Mouse (Mus musculus) right cerebral cortex, postnatal 4 days (tissue): ENCODE results near the gene Anp32e.
A peak's percentile ranks its signal among the peaks of the same experiment; 100 is the strongest.
"Not testable (repeated sequence)": the region's sequence is repeated elsewhere in the genome, so short reads cannot be mapped to it uniquely, and the experiment has no call there.

Experiments
- DNase-seq: peaks from one replicate; pipeline ENCODE4 v3.0.0-alpha.2; 2022

Gene Anp32e

DNA sequence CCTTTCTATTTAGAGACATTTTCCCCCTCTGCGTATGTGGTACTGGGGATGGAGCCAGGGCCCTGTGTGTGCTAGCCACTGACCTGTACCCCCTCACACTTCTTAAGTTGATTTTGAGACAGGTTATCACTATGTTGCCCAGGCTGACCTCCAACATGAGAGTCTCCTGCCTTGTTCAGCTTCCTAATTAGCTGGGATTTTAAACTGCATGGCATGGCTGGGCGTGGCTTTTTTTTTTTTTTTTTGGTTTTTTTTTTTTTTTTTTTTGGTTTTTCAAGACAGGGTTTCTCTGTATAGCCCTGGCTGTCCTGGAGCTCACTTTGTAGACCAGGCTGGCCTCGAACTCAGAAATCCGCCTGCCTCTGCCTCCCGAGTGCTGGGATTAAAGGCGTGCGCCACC is 48.5 kb downstream of the Anp32e start:
- not testable (repeated sequence) for DNase-seq

DNA sequence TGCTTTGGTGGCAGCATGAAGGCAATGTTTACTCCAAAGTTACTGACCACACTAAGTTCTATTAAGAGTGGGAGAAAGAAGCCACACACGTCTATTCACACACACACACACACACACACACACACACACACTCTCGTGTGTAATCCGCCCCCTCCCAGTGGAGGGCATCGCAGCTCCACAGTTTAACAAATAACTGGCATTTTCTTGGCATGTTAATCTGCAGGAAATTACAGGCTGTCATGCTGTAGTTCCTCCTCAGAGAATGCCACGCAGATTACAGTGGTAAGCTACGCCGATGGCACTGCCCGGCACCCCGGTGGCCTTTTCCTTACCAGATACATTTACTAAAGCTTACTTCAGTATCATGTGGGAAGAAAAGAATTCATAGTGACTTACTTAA is 49.2 kb downstream of the Anp32e start:
- DNase-seq: no peak

DNA sequence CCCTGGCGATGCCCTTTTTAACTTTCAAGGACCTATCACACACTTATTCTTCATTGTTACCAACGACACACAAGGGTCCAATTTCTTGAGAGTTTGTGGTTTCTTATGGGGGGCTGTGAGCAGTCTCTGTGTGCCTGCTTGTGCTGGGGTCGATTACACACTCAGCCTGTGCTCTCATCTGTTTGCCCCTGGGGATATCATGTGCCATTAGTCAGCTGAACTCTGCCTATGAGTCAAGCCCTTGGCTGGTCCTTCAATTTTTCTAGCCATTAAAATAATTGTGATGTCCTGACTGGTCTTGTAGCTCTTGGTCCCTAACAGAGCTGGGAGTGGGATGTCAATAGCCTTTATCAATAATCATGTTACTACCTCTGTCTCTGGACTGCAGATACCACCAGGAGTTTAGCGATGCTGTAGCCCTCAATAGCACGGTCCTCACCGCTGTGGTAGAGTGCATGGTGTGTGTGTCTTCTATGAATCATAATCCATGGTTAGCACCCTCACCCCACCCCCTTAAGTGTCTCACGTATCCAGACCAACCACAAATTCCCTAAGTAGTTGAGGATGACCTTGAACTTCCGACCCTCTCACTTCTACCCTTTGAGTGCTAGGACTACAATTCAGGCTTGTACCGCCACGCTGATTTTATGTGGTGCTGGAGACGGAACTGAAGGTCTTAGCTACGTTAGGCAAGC is 51.4 kb downstream of the Anp32e start:
- no peak for DNase-seq

DNA sequence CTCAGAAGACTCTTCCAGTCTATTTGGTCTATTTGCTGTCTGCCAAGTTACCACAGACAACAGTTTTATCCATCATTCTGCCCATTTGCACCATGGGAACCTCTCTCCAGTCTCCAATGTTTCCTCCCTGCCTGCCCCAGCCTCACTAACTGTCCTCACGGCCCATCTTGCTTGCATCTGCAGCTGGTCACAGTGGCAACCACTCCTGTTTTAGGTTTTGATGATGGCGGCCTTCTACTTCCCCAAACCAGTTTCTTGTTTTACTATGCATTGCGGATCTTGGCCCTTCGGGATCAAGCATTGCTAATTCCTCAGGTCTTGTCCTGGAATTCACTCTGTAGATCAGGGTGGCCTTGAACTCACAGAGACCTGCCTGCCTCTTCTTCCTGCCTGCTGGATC is 53.1 kb downstream of the Anp32e start:
- DNase-seq: no peak

DNA sequence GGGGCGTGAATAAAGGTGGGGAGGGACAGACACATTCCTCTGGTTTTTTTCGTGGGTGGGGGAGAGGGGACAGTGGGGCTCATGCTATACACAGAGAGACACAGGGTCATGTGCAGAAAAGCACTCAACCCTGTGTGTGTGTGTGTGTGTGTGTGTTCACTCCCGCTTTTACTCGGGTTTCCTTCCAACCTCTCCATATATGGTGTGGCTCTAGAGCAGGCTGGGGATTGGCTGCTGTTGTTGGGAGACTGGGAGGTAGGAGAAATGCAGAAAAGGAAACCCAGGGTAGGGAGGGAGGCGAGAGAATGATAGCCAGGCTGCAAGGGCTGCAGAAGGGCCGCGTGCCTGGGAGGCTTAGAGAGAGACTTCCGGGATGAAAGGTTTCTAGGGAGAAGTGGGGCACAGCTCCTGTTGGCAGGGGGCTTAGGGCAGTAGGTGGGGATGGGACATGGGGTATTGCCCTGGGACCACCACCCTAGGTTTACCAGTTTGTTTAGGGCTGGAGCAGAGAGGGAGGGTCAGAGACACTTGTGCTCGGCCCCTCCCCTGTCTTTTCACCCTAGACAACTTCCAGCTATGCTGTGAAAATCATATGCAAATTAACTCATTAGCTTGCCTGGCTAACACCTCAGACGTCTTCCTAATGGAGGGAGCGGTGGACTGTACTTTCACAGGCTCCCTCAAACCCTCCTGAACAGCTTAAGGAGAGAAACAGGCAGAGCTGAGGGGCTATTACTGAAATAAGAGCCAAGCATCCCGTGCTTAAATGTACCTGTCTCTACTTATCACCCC is 56.4 kb downstream of the Anp32e start:
- peak; percentile 64 for DNase-seq

DNA sequence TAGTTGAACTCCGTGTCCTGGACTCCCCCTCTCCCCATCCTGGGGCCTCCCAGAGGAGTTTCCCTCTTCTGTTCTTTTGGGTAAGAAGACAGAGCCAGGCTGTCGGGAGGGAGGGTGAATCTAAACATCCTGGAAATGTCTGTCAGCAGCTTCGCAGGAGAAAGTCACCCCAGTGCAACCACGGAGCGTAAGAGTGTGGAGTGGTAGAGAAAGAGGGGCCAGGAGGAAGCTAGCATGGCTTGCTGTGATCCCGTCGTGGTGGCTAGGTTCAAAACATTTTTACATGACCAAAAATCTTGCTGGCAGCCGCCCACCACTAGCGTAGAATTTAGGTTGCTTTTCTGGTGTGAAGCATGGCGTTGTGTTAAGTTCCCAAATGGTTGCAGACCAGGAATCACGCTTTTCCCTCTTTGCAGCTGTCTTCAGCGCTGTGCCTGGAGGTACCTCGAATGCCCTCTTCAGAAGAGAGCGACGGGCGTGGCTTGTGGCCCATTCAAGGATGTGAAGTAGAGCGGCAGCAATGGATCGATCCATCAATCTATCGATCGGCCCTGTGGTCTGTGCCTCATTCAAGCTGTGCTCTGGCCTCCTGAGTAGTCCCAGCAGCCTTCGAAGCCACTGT is 57.1 kb downstream of the Anp32e start:
- peak; percentile 61 for DNase-seq

DNA sequence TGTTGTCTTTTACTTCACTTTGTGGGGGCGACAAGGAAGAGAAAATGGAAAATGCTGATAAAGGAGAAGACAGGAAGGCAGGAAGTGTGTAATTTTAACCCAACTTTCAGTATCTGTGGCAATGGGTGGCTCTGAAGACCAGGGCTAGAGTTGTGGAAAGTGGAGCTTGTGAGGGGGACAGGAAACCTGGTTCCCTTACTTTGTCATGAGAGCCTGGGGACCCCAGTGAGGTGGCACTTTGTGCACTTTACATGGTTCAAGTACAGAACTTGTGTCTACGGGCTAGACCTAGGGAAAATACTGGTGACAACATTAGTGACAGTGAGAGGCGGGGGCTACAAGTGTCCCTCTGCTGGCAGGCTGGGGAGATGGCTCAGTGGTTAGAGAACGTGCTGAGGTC is 57.9 kb downstream of the Anp32e start:
- DNase-seq: no peak

DNA sequence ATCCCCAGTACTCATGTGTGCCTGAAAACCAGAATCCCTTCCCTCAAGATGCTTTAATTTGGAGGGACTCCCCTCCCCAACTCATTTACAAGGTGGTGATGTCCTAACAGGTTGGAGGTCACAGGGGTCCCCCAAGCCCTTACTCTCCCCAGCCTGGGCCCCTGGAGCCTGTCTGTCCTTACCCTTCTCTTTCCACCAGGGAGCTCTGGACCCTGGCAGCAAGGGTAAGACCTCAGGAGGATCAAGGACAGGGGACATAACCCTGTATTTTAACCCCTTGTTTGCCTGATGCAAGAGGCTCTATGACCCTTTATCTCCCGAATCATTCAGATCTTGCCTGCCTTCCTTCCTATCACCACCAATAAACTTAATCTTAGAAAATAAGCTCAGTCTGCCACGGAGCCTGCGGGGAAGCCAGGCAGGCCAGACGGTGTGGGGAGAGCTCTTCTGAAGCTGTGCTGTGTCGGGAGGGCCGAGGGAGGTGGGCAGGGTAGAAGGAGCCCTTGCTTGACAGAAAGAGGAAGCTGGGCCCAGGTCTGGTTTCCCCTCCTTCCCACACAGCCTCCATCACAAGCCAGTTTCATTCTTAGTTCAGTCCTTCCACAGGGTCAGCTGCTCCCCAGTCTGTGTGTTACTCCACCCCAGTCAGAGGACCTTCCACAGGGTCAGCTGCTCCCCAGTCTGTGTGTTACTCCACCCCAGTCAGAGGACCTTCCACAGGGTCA is 58.5 kb downstream of the Anp32e start:
- DNase-seq: no peak

DNA sequence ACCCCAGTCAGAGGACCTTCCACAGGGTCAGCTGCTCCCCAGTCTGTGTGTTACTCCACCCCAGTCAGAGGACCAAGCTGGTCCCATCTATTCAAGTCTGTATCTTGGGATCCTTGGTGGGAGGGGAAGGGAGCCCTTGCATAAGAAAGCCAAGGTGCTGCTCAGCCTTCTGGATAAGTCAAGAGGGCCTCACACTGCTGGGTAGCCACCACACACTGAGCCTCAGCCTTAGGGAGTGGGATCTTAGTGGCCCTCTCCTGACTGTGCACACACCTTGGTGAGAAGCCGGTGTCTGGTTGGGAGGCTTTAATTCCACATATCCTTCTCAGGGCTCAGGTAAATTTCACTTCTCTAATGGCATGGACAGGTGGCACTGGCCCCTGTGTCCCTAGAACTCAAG is 59.1 kb downstream of the Anp32e start:
- DNase-seq: no peak

DNA sequence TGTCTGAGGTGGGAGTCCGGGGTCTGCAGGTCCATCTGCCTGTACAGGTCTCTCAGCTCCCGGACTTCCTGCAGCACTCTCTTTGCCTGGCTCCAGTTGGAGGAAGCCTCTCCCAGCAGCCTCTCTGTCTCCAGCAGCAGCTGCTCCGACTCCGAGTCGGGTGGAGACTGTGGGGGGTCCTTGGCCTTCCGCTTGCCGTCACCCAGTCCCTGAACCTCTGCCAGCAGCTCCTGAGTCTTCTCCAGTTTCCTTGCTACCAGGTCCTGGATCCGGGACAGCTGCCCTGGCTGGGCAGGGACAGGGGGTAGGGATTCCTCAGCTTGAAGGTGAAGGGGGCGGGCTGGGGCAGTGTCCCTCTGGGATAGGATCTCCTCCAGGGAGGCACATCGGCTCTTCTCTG is 59.9 kb downstream of the Anp32e start:
- peak; percentile 38 for DNase-seq

DNA sequence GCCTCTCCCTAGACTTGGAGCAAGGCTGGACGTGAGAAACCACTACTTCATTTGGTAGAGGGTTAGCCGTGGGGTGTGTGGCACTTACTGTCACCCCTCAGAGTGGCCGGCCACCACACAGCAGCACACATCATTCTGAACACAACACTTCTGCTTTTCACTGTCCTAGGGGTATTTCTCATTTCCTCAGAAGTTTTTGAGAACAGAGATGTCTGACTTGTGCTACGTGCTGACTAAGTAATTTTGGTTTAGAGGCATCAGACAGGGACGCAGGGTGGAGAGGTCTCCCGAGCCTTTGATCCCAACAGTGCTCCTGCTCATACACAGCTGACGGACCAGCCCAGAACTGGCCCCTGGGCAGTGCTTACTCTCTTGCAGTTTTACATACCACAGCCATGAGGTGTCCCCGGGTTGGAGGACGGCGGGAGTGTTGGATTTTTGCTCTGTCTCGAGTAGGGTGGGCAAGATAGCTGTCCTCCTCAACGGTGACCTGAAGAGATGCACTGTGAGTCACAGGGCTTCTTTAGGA is 61.4 kb downstream of the Anp32e start:
- no peak for DNase-seq

DNA sequence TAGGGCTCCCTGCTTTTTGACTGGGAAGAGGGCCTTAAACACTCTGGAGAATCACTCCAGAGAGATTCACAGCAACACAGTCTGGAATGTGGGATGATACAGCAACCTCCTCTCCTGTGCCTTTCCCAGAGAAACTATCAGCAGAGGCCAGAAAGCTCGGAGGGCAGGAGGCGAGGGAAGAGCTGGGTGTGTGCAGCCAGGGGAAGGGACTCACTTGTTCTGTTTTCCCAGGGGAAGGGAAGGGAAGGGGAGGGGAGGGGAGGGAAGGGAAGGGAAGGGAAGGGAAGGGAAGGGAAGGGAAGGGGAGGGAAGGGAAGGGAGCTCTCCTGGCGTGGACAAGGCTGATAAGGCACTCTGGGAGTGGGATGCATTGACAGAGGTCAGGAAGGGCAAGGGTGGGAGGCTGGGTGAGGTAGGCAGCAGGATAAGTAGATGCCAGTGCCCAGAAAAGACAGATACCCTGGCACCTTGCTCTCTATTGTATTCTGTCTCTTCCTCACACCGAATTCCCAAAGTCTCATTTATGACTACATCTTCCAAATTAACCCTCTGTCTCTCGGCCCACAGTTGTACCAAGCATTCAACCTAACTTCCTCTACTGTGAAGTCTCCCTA is 64.1 kb downstream of the Anp32e start:
- no peak for DNase-seq

DNA sequence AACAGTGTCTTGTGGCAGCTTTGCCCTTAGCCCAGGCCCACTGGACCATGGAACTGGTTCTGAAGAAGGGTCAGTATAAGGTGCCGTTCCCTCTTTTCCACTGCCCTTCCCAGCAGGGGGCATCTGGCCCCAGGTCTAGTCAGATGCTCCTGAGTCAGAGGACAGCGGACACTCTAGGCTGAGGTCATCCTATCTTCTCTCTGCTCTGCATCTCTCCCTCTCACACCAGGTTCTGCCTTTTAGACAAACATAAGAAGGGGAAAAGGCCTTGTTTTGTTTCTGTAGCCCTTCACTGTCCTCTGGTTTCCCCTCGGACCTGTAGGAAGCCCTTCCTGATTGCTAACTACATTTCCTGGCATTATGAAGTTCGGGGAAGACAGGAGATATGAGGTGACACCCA is 64.8 kb downstream of the Anp32e start:
- no peak for DNase-seq

DNA sequence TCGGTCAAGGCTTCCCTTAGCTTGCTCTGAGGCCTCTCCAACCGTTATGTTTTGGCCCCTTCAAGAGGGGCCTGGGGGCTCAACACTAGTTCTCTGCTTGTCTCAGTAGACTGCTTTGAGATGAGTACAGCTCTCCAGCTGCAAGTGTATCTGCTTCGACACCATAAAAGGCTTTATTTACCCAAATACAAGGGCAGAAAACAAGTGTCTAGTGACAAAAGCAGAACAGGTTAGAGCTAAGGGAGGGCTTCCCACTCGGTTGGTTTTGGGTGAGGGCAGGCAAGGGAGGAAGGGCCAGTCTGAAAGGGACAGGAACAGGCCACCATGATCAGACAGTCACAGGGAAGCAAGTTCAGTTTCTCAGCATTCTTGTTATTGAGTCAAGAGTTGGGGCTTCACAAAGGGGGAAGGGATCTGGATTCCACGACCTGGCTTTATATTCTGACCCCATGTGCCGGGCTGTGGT is 65.4 kb downstream of the Anp32e start:
- DNase-seq: no peak

DNA sequence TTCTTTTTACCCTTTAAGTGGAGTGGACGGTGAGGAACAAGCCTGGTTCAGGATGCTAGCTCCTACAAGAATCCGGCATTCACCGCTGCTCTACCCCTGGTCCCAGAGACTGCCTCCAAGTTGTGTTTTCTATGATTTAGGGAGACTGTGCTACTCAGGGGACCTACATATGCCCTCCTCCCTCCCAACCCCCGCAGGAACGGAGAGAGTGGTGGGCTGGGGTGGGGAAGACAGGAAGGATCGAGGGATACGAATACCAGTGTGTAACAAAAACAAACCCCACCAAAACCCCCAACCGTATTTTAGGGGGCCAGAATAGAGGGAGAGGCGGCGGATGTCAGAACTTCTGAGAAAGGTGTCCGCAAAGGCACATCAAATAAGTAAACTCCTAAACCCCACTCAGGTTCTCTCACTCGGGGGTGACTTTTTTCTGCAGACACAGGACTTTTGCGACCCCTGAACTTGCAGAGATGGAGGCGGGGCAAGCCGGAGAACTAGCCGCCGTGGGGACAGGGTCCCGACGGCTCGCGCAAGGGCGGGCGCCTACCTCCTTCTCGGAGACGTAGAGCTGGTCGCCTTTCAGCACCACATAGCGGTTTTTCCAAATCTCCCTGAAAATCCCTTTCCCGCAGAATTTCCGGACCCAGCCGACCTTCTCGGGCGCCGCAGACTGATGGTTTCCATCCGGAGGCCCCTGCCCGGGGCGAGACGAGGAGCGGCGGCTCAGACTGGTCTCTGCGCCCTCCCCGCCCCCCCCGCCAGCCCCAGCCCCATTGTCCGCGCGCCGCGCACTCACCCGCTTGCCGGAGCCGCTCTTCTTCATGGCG is 66.1 kb downstream of the Anp32e start:
- DNase-seq: peak; percentile 55

DNA sequence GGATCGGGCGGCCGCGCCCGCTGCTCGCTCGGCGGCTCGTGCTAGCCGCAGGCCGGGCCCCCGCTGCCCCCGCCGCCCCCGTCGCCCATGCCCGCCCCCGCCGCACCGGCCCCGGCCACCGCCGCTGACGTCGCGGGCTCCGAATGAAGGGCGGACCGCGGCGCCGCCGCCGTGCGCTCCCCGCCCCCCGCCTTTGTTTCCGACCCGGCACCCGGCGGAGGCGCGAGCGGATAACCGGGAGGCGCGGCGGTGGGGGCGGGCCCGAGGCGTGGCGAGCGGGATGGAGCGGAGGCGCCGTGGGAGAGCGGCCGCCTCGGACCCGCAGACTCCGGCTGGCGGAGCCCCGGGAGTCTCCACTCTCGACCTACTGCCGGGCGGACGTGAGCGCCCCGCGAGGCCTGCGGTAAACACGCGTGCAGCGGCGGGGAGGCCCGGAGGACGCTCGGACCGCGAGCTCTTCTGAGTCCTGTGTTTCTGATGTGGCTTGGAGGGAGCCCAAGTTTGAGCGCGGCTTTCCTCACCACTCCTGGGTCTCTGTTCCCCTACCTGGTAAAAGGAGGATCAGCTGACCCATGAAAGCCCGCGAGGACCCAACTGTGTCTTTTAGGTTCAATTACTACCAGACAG is 66.9 kb downstream of the Anp32e start, which contains the start of gene Plekho1:
TSS of gene Plekho1 (minus strand) at position 200 of the 627 bp plus-strand sequence.
- peak; percentile 76 for DNase-seq

DNA sequence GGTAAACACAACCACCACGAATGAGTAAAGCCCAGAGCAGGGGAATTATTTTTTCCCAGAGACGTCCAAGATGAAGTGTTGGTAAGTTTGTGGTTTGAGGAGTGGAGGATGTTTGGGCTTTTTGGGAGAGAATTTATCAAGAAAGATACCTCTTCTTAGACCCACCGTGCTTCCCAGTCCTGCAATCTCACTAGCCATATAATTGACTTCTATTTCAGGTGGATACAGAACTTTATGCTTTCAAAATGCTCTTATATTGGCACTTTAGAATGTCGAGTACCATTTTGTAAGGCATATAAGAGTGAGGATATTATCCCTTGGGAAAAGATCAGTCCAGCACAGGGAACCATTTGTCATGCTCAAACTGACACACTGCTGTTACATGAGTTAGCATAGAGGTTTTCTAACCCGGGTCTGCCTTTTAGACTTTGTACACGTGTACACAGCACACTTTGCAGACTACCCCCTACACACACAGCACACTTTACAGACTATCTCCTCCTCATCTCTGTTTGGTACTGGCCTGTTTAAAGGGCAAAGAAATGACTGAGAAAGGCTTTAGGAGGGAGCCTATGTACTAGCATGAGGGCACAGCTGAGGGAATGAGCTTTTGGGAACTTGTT is 67.5 kb downstream of the Anp32e start:
- DNase-seq: no peak
